Mouse (Mus musculus) forebrain, embryonic 15.5 days (tissue): Measurements from ENCODE around the gene Pxdn. TPM values are rescaled to one million over a fixed set of nuclear protein-coding genes. Genes with fewer than 3 reads are reported as not detected.

ENCODE experiments used
- ATAC-seq: fragments of 200-750 bp; cut with Nextera tagmentation; replicated peaks from 2 replicates; pipeline ENCODE4 v1.8.0; 2017; ENCODE audit warnings: mild to moderate bottlenecking, moderate TSS enrichment, moderate library complexity
- H3K27ac ChIP-seq: fragments of 300-500 bp; sonication (generic); replicated peaks from 2 replicates; pipeline ENCODE4 v1.5.1; 2015; ENCODE audit warnings: mild to moderate bottlenecking, inconsistent platforms
- H3K27me3 ChIP-seq: fragments of 300-500 bp; sonication (generic); 2 replicates; pipeline ENCODE4 v1.6.1; 2015; ENCODE audit warnings: inconsistent platforms
- H3K36me3 ChIP-seq: fragments of 300-500 bp; sonication (generic); 2 replicates; pipeline ENCODE4 v1.6.1; 2015; ENCODE audit warnings: mild to moderate bottlenecking, inconsistent platforms
- H3K4me1 ChIP-seq: fragments of 300-500 bp; sonication (generic); 2 replicates; pipeline ENCODE4 v1.6.1; 2015; ENCODE audit warnings: inconsistent platforms
- H3K4me2 ChIP-seq: fragments of 300-500 bp; sonication (generic); replicated peaks from 2 replicates; pipeline ENCODE4 v1.6.1; 2015; ENCODE audit warnings: mild to moderate bottlenecking, inconsistent platforms
- H3K4me3 ChIP-seq: fragments of 300-500 bp; sonication (generic); 2 replicates; pipeline ENCODE4 v1.5.1; 2015; ENCODE audit warnings: mild to moderate bottlenecking, inconsistent platforms
- H3K9ac ChIP-seq: fragments of 300-500 bp; sonication (generic); replicated peaks from 2 replicates; pipeline ENCODE4 v1.6.1; 2015; ENCODE audit warnings: mild to moderate bottlenecking, inconsistent platforms
- H3K9me3 ChIP-seq: fragments of 300-500 bp; sonication (generic); 2 replicates; pipeline ENCODE4 v1.6.1; 2016; ENCODE audit warnings: inconsistent platforms
- WGBS: fragments of 180-500 bp; shearing (Covaris S2); methylation state at CpG from one replicate; pipeline ENCODE4 v1.1.7; 2015; ENCODE audit warnings: mixed read lengths; 5-methylcytosine and 5-hydroxymethylcytosine counted together
- polyA plus RNA-seq: library from polyadenylated mRNA; unstranded; fragments of >200 nt; fragmentation: Nextera tagmentation; extraction: Ambion mirVana; gene quantifications from 2 replicates; pipeline ENCODE4 v1.2.1, GENCODE M21; 2015

Gene Pxdn
- polyA plus RNA-seq, 1 experiment from 2014 or later, result 39.7 TPM

DNA sequence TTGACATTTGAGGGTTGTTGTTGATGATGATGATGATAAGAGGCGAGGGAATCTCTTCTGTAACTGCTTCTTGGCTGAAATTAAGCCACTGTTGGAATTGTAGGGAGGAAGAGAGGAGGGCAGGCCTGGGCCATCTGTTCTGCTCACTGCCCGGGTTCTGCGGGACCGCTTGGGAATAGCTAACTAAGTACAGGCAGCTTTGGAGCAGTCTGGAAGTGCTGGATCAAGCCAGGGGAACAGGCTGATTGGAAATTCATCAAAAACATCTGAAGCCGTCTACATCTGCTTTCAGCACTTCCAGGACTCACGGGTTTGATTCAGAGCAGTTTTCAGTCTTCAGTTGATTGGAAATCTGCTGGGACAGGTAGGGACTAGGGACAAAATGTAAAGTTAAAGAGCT lies 120.6 kb downstream of the Pxdn start:
- WGBS, result 80% methylated on average over 6 of the region's 6 CpGs
- no peaks in the 10 kb centered on the region for H3K36me3 ChIP-seq
- H3K4me1 ChIP-seq, result no peaks in the 10 kb centered on the region
- H3K27ac ChIP-seq, result no peak overlapping the region
- no peaks in the 10 kb centered on the region for H3K27me3 ChIP-seq
- H3K9me3 ChIP-seq, result no peaks in the 10 kb centered on the region
- no peak overlapping the region for H3K4me2 ChIP-seq
- H3K9ac ChIP-seq, result no peak overlapping the region
- no peak for ATAC-seq
- H3K4me3 ChIP-seq, result no peak overlapping the region

DNA sequence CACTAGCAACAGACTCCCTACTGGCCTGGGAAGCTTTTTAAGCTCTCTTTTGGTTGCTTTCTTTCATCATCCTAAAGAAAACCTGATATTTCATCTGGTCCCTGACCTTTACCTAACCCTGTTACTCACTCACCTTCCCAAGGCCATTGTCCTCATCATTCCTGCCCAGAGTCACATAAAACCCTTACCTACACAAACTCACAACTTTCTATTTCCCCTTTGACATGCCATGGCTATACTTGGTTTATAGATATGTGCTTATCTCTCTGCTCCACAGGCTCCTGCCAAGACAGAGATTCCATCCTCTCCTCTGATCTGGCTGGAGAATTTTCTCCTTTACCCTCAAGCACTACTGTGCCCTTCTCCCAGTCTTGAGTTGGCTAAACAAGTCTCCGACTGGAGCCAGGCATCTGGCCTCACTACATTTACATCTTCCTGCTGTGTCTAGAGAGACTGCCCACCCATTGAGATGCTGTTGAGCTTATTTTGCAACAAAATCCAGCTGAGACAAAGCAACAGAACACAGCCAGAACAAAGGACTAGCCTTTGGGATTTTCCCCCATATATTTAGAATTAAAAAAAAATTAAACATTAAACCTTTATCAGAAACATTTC lies 124.2 kb downstream of the Pxdn start:
- WGBS, result 11% methylated on average over 1 of the region's 1 CpGs
- no peak for ATAC-seq
- no peak overlapping the region for H3K9ac ChIP-seq
- H3K4me1 ChIP-seq, result no peaks in the 10 kb centered on the region
- H3K27ac ChIP-seq, result no peak overlapping the region
- no peaks in the 10 kb centered on the region for H3K9me3 ChIP-seq
- H3K27me3 ChIP-seq, result no peaks in the 10 kb centered on the region
- no peak overlapping the region for H3K4me3 ChIP-seq
- H3K36me3 ChIP-seq, result no peaks in the 10 kb centered on the region
- no peak overlapping the region for H3K4me2 ChIP-seq

DNA sequence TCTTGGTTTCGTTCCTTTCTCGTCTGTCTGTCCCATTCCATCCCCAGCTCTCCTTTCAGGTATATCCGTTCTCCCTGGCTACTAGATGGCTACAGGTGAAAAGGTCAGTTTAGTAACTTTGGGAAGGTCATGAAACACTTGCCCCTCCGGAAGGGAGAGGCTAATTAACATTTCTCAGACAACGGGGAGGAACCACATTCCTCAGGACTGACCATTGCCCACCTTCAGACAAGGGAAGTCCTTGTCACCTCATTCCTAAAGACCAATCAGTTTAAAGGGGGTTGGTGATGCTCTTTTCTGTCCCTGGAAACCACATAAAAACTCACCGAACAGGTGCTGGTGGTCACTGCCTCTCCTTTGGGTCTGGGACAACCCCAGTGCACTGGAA lies 124.7 kb downstream of the Pxdn start:
- H3K27ac ChIP-seq, result no peak overlapping the region
- no peaks in the 10 kb centered on the region for H3K36me3 ChIP-seq
- H3K9me3 ChIP-seq, result no peaks in the 10 kb centered on the region
- ATAC-seq, result no peak
- WGBS, result 45% methylated on average over 6 of the region's 6 CpGs
- H3K4me2 ChIP-seq, result no peak overlapping the region
- no peak overlapping the region for H3K9ac ChIP-seq
- H3K4me1 ChIP-seq, result no peaks in the 10 kb centered on the region
- no peak overlapping the region for H3K4me3 ChIP-seq
- H3K27me3 ChIP-seq, result no peaks in the 10 kb centered on the region

Other genes starting within 250 kb of the Pxdn start
- gene Tpo, start 195.0 kb downstream of the Pxdn start, polyA plus RNA-seq, result 0.09 and 0.14 TPM in 2 replicates